Mouse (Mus musculus): ENCODE measurements at regions not wholly inside any gene's neighbourhood (a gene's known extent, or its start where the extent isn't known, plus 50 kb on each side); places are given as distances from the start of the nearest gene placed in this dataset.
A peak's percentile ranks its signal among the peaks of the same experiment; 100 is the strongest.

- DNase-seq (ENCODE audit: low spot score): no peak
These were observed 503.7 kb upstream of the Nox3 start for GRCm38 (mm10) chr17:4199698-4200153.

- DNase-seq (ENCODE audit: low spot score): no peak
These were observed 505.2 kb upstream of the Nox3 start for GRCm38 (mm10) chr17:4201300-4201699.

GRCm38 (mm10) chr17:4208142-4208925, 512.3 kb upstream of the Nox3 start:
- no peak for DNase-seq (ENCODE audit: low spot score)

DNA sequence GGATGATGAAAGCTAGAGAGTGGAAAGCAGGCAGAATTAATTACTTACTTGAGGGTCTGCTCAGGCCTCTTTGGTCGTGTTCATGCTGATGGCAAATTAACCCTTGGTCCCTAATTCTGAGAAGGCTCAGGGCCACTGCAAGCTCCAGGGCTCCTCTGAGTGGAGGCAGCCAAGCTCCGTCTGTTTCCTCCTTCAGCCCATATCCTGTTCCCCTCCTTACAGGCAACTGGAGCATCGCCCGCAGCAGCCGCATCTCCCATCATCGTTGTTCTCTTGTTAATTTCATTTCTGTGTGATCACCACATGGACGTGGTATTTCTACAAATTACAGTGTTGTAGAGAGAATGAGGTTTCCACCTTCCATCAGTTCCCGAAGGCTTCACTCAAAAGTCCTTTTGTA, 513.6 kb upstream of the Nox3 start:
- DNase-seq (ENCODE audit: low spot score): no peak

DNA sequence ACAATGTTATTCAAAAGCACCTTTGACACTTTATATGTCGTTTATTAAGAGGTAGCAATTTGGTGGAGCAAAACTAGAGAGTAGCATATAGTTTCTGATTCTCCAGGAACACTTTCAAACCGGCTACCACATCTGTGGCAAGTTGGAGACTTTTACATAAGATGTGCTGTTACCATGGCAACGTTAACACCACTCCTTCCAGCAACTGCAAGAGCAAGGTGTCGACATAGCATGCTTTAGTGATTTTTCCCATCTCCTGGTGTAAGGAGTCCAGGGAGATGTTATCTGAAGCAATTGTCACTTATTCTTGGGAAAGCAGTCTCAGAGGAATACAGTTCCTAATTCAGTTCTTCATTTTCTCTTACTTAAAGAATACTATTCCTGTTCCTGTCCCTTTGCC, 516.5 kb upstream of the Nox3 start:
- DNase-seq (ENCODE audit: low spot score): no peak

GRCm38 (mm10) chr17:4214970-4215369, 518.9 kb upstream of the Nox3 start:
- DNase-seq (ENCODE audit: low spot score): no peak

GRCm38 (mm10) chr17:4216203-4216602, 520.1 kb upstream of the Nox3 start:
- no peak for DNase-seq (ENCODE audit: low spot score)

- DNase-seq (ENCODE audit: low spot score): no peak
These were observed 520.7 kb upstream of the Nox3 start for GRCm38 (mm10) chr17:4216750-4217149.

DNA sequence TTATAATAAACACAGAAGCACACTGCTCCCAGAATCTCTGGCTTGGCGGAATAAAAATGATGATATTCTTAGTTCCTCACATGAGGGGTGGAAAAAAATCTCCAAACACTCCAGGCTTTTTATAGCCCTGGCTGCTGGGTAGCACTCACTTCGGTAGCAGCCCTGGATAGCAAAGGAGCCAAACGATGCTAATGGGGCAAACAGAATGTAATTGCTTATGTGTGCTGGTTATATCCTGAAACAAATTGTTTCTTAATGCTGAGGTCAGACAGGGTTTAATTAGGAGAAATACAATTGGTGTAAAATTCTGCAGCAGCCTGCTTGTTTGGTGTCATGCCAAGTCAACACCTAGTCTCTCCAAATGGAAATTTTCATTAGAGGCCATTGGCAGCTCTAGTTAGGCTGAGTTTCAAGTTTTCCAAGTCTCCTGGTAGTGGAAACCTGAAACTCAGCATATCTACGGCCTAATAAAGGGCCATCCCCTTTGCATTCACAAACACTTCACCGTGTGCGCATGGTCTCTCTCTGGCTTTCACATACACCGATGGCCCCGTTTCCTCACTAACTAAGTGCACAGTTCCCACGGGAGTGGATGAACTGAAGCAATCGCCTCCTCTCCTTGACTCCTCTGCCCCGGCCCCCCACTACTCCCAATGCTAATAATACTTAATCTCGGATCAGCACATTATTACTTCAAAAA, 524.8 kb upstream of the Nox3 start:
- DNase-seq (ENCODE audit: low spot score): peak; percentile 15

GRCm38 (mm10) chr17:4227889-4228288, 531.8 kb upstream of the Nox3 start:
- DNase-seq (ENCODE audit: low spot score): no peak

GRCm38 (mm10) chr17:4229969-4230368, 533.9 kb upstream of the Nox3 start:
- no peak for DNase-seq (ENCODE audit: low spot score)

- no peak for DNase-seq (ENCODE audit: low spot score)
These were observed 554.4 kb upstream of the Nox3 start for GRCm38 (mm10) chr17:4250476-4250875.

- peak; percentile 73 for DNase-seq (ENCODE audit: low spot score)
These were observed 569.4 kb upstream of the Nox3 start for GRCm38 (mm10) chr17:4265471-4265870.

- peak; percentile 53 for DNase-seq (ENCODE audit: low spot score)
These were observed 569.9 kb upstream of the Nox3 start for GRCm38 (mm10) chr17:4265946-4266345.

DNA sequence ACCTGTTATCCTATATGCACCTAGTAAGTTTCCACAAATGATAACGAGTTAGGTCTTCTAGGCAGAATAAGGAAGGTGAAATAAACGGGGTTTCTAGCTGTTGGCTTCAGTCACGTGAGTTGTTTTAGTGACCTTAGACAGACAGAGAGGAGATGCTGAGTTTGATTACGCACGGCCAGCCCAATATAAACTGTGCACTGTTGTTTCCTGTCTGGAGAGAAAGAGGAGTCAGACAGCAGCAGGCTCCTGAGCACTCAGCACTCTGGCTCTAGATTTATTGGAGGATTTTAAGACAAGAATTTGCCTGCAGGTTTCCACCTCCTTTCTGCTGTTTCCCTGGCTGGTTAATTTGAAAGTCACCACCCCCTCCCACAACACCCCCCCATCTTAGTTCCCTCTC, 570.4 kb upstream of the Nox3 start:
- peak; percentile 67 for DNase-seq (ENCODE audit: low spot score)

DNA sequence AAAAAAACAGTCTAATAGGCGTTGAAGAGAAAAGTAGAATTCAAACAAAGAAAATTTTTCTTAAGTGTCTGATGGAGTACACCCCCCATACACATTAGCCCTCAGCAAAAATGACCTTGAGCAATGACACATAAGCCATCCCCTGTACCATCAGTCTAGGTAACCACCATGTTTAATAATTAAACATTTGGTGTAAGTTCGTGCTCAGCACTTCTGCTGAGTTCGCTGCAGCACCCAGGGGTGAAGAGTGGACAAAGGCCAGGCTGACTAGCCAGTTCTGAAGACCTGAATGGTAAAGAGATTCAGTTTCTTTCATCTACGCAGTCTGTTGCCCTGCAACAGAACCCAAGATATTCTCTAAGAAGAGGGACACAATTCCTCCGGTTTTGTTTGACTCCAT, 572.3 kb upstream of the Nox3 start:
- no peak for DNase-seq (ENCODE audit: low spot score)

GRCm38 (mm10) chr17:4272456-4272855, 576.4 kb upstream of the Nox3 start:
- DNase-seq (ENCODE audit: low spot score): no peak

DNA sequence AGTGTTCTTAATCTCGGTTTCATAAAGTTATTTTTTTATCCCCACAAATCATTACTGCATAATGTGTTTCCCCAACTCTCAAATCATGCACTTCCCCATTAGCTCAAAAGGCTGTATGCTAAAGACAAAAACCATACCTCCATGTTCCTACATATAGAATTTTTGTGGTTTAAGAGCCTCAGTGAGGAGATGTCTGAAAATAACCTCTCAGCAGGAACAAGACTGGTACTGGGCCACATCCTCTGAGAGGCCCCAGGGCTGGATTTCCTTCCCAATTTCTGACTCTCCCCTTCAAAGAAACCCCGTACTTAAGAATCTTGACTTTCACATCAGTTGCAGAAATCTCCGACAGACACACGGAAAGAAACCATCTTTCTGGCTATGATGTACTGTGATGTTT, 580.7 kb upstream of the Nox3 start:
- no peak for DNase-seq (ENCODE audit: low spot score)

DNA sequence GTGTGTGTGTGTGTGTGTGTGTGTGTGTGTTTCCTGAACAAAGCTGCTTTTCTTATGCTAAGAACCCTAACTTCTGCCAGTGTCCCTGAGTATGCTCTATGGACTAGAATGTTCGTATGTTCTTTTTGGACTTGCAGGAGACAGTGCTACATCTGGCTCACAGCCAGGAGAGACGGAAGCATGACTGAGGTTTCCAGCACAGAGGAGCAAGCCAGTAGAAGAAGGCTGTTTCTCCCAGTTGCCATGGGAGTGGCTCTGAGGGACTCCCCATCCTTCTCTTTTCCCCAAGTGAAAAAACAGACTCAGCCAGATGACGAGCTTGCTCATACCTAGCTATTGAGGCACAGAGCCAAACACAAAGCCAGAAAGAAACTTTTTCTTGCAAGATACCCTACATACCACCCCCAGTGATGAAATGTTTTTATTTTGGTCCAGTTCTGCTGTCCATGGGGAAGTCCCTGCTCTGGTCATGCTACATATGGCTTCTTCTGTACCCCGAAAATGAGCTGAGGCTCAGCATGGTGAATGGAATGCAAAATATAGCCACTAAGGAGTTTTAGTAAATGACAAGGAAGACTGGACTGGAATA, 582.3 kb upstream of the Nox3 start:
- no peak for DNase-seq (ENCODE audit: low spot score)

DNA sequence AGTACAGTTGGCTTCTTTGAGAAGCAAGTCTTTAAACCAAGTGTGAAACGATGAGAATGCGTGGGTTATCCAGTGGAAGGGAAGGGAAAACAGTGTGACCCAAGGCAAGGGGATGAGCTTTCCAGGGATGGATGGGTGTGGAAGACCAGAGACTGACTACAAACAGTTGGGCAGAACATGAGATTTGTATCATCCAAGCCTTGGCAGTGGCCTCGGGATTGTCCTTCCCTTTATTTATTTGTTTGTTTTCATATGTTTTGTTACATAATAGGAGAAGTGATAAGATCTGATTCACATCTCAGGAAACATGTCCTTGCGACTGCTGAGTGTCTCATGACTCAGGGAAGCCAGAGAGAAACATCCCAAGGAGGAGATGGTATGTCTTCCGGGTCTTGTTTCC, 585.4 kb upstream of the Nox3 start:
- no peak for DNase-seq (ENCODE audit: low spot score)

DNA sequence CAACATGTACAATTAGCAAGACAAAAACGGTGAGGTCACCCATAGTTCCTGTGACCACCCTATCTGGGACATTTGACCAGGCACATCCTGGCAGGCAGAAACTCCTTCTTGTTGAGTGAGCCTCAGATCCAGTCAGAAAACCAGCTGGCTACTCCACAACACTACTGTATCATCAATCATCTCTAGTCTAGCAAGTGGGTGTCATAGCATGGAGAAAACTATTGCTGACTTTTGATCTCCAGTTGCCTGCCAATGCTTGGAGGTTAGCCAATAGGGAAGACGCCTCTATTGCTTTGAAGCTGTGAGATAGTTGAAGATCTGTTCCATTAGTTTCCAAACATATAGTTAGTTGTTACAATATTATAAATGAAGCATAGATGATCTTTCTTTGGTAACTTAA, 595.4 kb upstream of the Nox3 start:
- no peak for DNase-seq (ENCODE audit: low spot score)

DNA sequence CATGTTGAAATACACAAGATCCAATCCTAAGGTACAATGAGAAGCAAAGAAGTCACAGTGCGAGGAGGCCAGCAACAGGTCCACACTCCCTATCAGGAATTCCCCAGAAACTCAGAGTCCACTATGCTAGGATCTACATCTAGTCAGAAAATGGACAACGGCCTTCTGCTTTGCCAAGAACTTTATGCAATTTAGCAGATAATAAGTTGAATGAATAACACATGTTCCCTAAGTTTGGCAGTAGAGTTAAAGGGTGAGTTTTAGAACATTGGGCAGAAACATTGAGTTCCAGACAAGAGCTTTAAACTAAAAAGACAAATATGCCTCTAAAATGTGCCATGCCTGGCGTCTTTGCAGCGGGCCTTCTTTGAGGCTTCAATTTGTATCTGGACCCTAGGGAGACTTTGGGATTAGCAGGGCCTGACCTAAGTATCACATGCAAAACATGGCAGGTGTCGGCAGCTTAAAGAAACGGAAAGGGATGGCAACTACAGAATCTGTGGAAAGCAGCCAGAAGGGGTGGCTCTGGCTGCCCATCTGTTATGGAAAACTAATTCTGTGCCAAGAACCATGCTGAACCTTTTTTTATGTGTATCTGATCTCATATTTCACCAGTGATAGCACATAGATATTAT, 600.6 kb upstream of the Nox3 start:
- DNase-seq (ENCODE audit: low spot score): peak; percentile 45

GRCm38 (mm10) chr17:4297156-4297535, 601.1 kb upstream of the Nox3 start:
- DNase-seq (ENCODE audit: low spot score): no peak

Measured in MN1 (cell line).